Mouse (Mus musculus) ES-E14 (cell line): ENCODE data around the gene Nrsn1. TPM values are rescaled to one million over a fixed set of nuclear protein-coding genes. Genes with fewer than 3 reads are reported as not detected.

Experiments
- DNase-seq: peaks from one replicate; pipeline ENCODE4 v3.0.0-alpha.2; 2013; ENCODE audit warnings: low read depth, low spot score
- H3K27ac ChIP-seq: 2 replicates; pipeline ENCODE4 v1.5.1; 2012; ENCODE audit warnings: low read depth, mild to moderate bottlenecking, low read length, moderate library complexity, mixed read lengths; ENCODE audit not compliant: poor library complexity, insufficient read depth, severe bottlenecking
- H3K36me3 ChIP-seq: 2 replicates; pipeline ENCODE4 v1.6.1; 2012; ENCODE audit warnings: mild to moderate bottlenecking, low read length, moderate library complexity, mixed read lengths; ENCODE audit not compliant: control insufficient read depth, poor library complexity, insufficient read depth, severe bottlenecking
- H3K4me1 ChIP-seq, 2 experiments: fragments of 150-350 bp in 1 of 2; sonication (generic) in 1 of 2; 2 replicates each; pipeline ENCODE4 v1.6.1; 2012; ENCODE audit warnings: low read length in 2 of 2, mild to moderate bottlenecking in 1 of 2, mixed read lengths in 1 of 2; ENCODE audit not compliant: control insufficient read depth in 2 of 2, insufficient read depth in 2 of 2, poor library complexity in 1 of 2
- H3K4me3 ChIP-seq, 2 experiments: fragments of 150-350 bp in 1 of 2; sonication (generic) in 1 of 2; 2 replicates each; pipeline ENCODE4 v1.5.1; 2012; ENCODE audit warnings: low read length in 2 of 2, low read depth in 1 of 2, mild to moderate bottlenecking in 1 of 2, mixed read lengths in 1 of 2; ENCODE audit not compliant: insufficient read depth in 1 of 2, poor library complexity in 1 of 2, severe bottlenecking in 1 of 2
- H3K9ac ChIP-seq: 2 replicates; pipeline ENCODE4 v1.6.1; 2012; ENCODE audit warnings: low read depth, mild to moderate bottlenecking, low read length, mixed read lengths; ENCODE audit not compliant: poor library complexity, insufficient read depth, severe bottlenecking
- H3K9me3 ChIP-seq: fragments of 150-350 bp; sonication (generic); 2 replicates; pipeline ENCODE4 v1.6.1; 2012; ENCODE audit warnings: low read depth, mild to moderate bottlenecking, low read length; ENCODE audit not compliant: control insufficient read depth, insufficient read depth
- CHD2 ChIP-seq: IDR thresholded peaks from 2 replicates; pipeline ENCODE4 v1.6.1; 2014; ENCODE audit warnings: mild to moderate bottlenecking, low read depth, low read length, inconsistent platforms
- HCFC1 ChIP-seq: IDR thresholded peaks from 2 replicates; pipeline ENCODE4 v1.6.1; 2012; ENCODE audit warnings: low read length, inconsistent platforms, borderline replicate concordance; ENCODE audit not compliant: insufficient read depth
- MAFK ChIP-seq: IDR thresholded peaks from 2 replicates; pipeline ENCODE4 v1.6.1; 2014; ENCODE audit warnings: mild to moderate bottlenecking, low read depth, low read length, inconsistent platforms; ENCODE audit not compliant: insufficient read depth
- ZC3H11A ChIP-seq: IDR thresholded peaks from 2 replicates; pipeline ENCODE4 v1.6.1; 2012; ENCODE audit warnings: low read depth, mild to moderate bottlenecking, inconsistent platforms, low read length, borderline replicate concordance
- ZNF384 ChIP-seq: IDR thresholded peaks from 2 replicates; pipeline ENCODE4 v1.6.1; 2012; ENCODE audit warnings: low read depth, low read length, inconsistent platforms
- in situ Hi-C, 2 experiments: fragments of 600-800 bp; cut with MboI; formaldehyde crosslinking; loops; one replicate each; pipeline ENCODE4 v1.15.1; 2025; ENCODE audit warnings: low sequenced_read_pairs in 2 of 2, inconsistent platforms in 1 of 2; ENCODE audit not compliant: unreplicated experiment in 2 of 2
- total RNA-seq: library from RNA; depleted of rRNA; stranded (reverse); fragments of 300-350 nt; gene quantifications from 2 replicates; pipeline ENCODE4 v1.2.3, GENCODE M21; 2012

Nrsn1 gene
- total RNA-seq, 1 experiment = 0.71 TPM

GRCm38 (mm10) chr13:25257608-25258007 is 12.7 kb downstream of the Nrsn1 start:
- no peak for DNase-seq
- Histone ChIP-seq H3K9me3 (no peaks in the 10 kb centered on the region), H3K27ac (no peak overlapping the region), H3K9ac (no peak overlapping the region), H3K36me3 (no peaks in the 10 kb centered on the region), H3K4me1 (no peaks in the 10 kb centered on the region), H3K4me3 (no peak overlapping the region)
- in situ Hi-C loops = no loop called here
- TF ChIP-seq MAFK = no peak
- no peak for TF ChIP-seq HCFC1
- no peak for TF ChIP-seq ZC3H11A
- no peak for TF ChIP-seq ZNF384
- TF ChIP-seq CHD2 = no peak

GRCm38 (mm10) chr13:25254478-25255263 is 15.6 kb downstream of the Nrsn1 start:
- Histone ChIP-seq H3K4me1 (no peaks in the 10 kb centered on the region), H3K9me3 (no peaks in the 10 kb centered on the region), H3K36me3 (no peaks in the 10 kb centered on the region), H3K4me3 (no peak overlapping the region), H3K27ac (no peak overlapping the region), H3K9ac (no peak overlapping the region)
- TF ChIP-seq MAFK (no peak), CHD2 (no peak), HCFC1 (no peak), ZC3H11A (no peak), ZNF384 (no peak)
- in situ Hi-C loops = no loop called here
- no peak for DNase-seq

- in situ Hi-C loops = no loop called here
- Histone ChIP-seq H3K9me3 (no peaks in the 10 kb centered on the region), H3K4me1 (no peaks in the 10 kb centered on the region), H3K36me3 (no peaks in the 10 kb centered on the region), H3K4me3 (no peak overlapping the region), H3K27ac (no peak overlapping the region), H3K9ac (no peak overlapping the region)
- DNase-seq = no peak
- TF ChIP-seq HCFC1 (no peak), CHD2 (no peak), ZC3H11A (no peak), MAFK (no peak), ZNF384 (no peak)
Observed at GRCm38 (mm10) chr13:25251893-25252292, 18.4 kb downstream of the Nrsn1 start.

GRCm38 (mm10) chr13:25220186-25220787 is 50.0 kb downstream of the Nrsn1 start:
- Histone ChIP-seq H3K4me3 (no peak overlapping the region), H3K9ac (no peak overlapping the region), H3K9me3 (no peaks in the 10 kb centered on the region), H3K36me3 (no peaks in the 10 kb centered on the region), H3K27ac (no peak overlapping the region), H3K4me1 (no peaks in the 10 kb centered on the region)
- TF ChIP-seq ZNF384 (no peak), MAFK (no peak), ZC3H11A (no peak), CHD2 (no peak), HCFC1 (no peak)
- no peak for DNase-seq
- in situ Hi-C loops = no loop called here

- H3K9me3 ChIP-seq = no peaks in the 10 kb centered on the region
- no peaks in the 10 kb centered on the region for H3K36me3 ChIP-seq
- H3K9ac ChIP-seq = no peak overlapping the region
- H3K27ac ChIP-seq = no peak overlapping the region
- H3K4me3 ChIP-seq = no peak overlapping the region
- in situ Hi-C loops = no loop called here
- DNase-seq = no peak
- TF ChIP-seq ZNF384 (no peak), MAFK (no peak), HCFC1 (no peak), CHD2 (no peak), ZC3H11A (no peak)
- H3K4me1 ChIP-seq = no peaks in the 10 kb centered on the region
Observed at GRCm38 (mm10) chr13:25218394-25218793, 51.9 kb downstream of the Nrsn1 start.
